14 mouse cellular contexts compared by ENCODE assay signal in the genomic region with DNA sequence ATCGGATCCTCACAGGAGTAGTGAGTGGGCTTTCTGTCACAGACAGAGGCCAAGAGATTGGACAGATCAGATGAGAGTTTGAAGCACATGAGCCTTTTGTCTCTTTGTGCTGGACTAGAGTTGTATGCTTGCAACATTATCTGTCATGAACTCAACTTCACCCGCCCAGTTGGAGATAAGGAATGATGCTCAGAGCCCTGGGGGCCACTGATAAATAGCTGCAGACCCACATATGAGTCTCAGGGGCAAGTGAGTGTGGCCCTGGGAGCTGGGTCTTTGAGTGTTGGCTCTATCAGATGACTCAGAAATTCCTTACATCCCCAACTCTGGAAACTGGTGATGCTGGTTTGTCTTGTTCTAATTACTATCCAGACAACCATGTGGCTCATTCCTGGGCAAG.
"Had no signal": no experiment of that assay in that cellular context is flagged by ENCODE, and none has a peak within 500 bp of the region (broad histone marks: within the 10 kb centered on the region; RNA-seq: fewer than 3 reads in every experiment).

No protein-coding gene starts in this region.

- ATAC-seq: lung, postnatal 0 days; midbrain, embryonic 15.5 days had no signal

- H3K4me1 ChIP-seq: limb, embryonic 13.5 days; midbrain, embryonic 10.5 days; midbrain, embryonic 15.5 days; neural tube, embryonic 12.5 days had no signal

- H3K9me3 ChIP-seq: limb, embryonic 13.5 days; midbrain, embryonic 10.5 days; midbrain, embryonic 15.5 days; neural tube, embryonic 12.5 days had no signal

- DNase-seq: kidney, adult 18-20 months; kidney, postnatal 10 days; kidney, postnatal 4 days; lung, adult 2 months; lung, postnatal 36 days; right cerebral cortex, postnatal 4 days; spleen, adult 18-20 months; thymus, adult 2 months; thymus, postnatal 25 days had no signal

- H3K4me3 ChIP-seq: limb, embryonic 13.5 days; midbrain, embryonic 10.5 days; midbrain, embryonic 15.5 days; neural tube, embryonic 12.5 days had no signal

- H3K4me2 ChIP-seq: limb, embryonic 13.5 days; midbrain, embryonic 15.5 days; neural tube, embryonic 12.5 days had no signal

- H3K36me3 ChIP-seq: limb, embryonic 13.5 days; midbrain, embryonic 10.5 days; midbrain, embryonic 15.5 days; neural tube, embryonic 12.5 days had no signal

- H3K27ac ChIP-seq: limb, embryonic 13.5 days; midbrain, embryonic 10.5 days; midbrain, embryonic 15.5 days; neural tube, embryonic 12.5 days had no signal

- H3K9ac ChIP-seq: limb, embryonic 13.5 days; midbrain, embryonic 15.5 days; neural tube, embryonic 12.5 days had no signal

- H3K27me3 ChIP-seq: limb, embryonic 13.5 days; midbrain, embryonic 15.5 days; neural tube, embryonic 12.5 days had no signal
